Mouse (Mus musculus): ENCODE results near the gene Bsnd.

- TF ChIP-seq GATA1 (IDR thresholded peaks at IDR 0.05; ENCODE audit: borderline replicate concordance, low read length) (no peak), CTCF (IDR thresholded peaks at IDR 0.05; ENCODE audit: low read depth, low read length) (no peak)
These were observed 6.4 kb upstream of the Bsnd start for GRCm38 (mm10) chr4:106498471-106498844.
